Mouse (Mus musculus) liver, embryonic 11.5 days (tissue): ENCODE measurements around the gene Gm42906. TPM values are rescaled to one million over a fixed set of nuclear protein-coding genes. Genes with fewer than 3 reads are reported as not detected.
A peak's percentile ranks its signal among the peaks of the same experiment; 100 is the strongest.

Experiments used
- ATAC-seq: fragments of 200-750 bp; cut with Nextera tagmentation; replicated peaks from 2 replicates; pipeline ENCODE4 v1.8.0; 2017; ENCODE audit warnings: moderate number of reproducible peaks, mild to moderate bottlenecking, moderate TSS enrichment, moderate library complexity; ENCODE audit not compliant: low FRiP score
- DNase-seq: peaks from one replicate; pipeline ENCODE4 v3.0.0-alpha.2; 2017; ENCODE audit warnings: low spot score
- H3K27ac ChIP-seq: fragments of 300-500 bp; sonication (generic); 2 replicates; pipeline ENCODE4 v1.5.1; 2014; ENCODE audit warnings: mild to moderate bottlenecking, low read depth, low read length, control low read depth
- H3K27me3 ChIP-seq: fragments of 300-500 bp; sonication (generic); replicated peaks from 2 replicates; pipeline ENCODE4 v1.6.1; 2014; ENCODE audit warnings: low read length, mixed read lengths; ENCODE audit not compliant: control insufficient read depth, insufficient read depth
- H3K36me3 ChIP-seq: fragments of 300-500 bp; sonication (generic); 2 replicates; pipeline ENCODE4 v1.6.1; 2014; ENCODE audit warnings: mild to moderate bottlenecking, low read length, moderate library complexity, mixed read lengths; ENCODE audit not compliant: control insufficient read depth, insufficient read depth
- H3K4me1 ChIP-seq: fragments of 300-500 bp; sonication (generic); replicated peaks from 2 replicates; pipeline ENCODE4 v1.6.1; 2014; ENCODE audit warnings: low read length, mixed read lengths; ENCODE audit not compliant: control insufficient read depth, insufficient read depth
- H3K4me2 ChIP-seq: fragments of 300-500 bp; sonication (generic); 2 replicates; pipeline ENCODE4 v1.6.1; 2014; ENCODE audit warnings: mild to moderate bottlenecking, control low read depth, moderate library complexity
- H3K4me3 ChIP-seq: fragments of 300-500 bp; sonication (generic); 2 replicates; pipeline ENCODE4 v1.5.1; 2014; ENCODE audit warnings: low read depth, low read length, control low read depth
- H3K9ac ChIP-seq: fragments of 300-500 bp; sonication (generic); 2 replicates; pipeline ENCODE4 v1.6.1; 2014; ENCODE audit warnings: low read depth, low read length, control low read depth
- H3K9me3 ChIP-seq: fragments of 300-500 bp; sonication (generic); 2 replicates; pipeline ENCODE4 v1.6.1; 2016; ENCODE audit warnings: low read length, inconsistent platforms, mixed read lengths; ENCODE audit not compliant: control insufficient read depth
- WGBS: fragments of 180-500 bp; shearing (Covaris S2); extraction: QIAGEN DNeasy Blood & Tissue Kit; methylation state at CpG from one replicate; pipeline ENCODE4 v1.1.7; 2014; 5-methylcytosine and 5-hydroxymethylcytosine counted together
- polyA plus RNA-seq: library from polyadenylated mRNA; unstranded; fragments of >200 nt; fragmentation: Nextera tagmentation; extraction: Ambion mirVana; gene quantifications from 2 replicates; pipeline ENCODE4 v1.2.1, GENCODE M21; 2014

Gene Gm42906
- not detected in 2 replicates for polyA plus RNA-seq

DNA sequence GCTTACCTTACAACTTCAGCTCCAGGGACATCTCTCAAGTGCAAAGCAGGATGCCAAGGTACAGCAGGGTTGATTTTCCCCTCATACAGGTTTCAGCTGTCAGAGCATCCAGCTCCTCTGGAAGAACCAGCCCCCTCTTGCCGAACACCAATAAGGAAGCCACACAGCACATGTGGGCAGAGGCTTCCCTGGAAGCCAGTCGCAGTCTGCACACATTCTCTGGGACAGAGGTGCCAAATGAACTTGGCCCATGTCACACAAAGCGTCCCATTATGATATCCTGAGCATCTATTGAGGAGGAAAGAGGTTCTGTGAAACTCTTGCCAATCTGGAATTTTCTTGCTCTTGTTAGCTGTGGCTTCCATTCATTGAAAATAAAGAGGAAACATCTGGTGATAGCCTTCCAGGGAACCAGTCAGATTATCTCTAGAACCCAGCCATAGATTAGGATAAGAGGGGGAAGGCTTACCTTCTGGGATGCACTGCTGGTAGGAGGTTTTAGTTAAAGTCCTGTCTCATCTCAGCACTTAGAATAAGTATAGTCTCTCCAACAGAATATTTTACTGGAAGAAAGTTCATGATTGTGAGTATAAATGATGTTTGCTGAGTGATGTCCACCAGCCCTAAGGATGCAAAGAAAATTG is at the start of gene Gm42906:
Gene Gm42906, minus strand, starts transcription at position 51 of the 644 bp plus-strand sequence.
- no peak within 1 kb of the TSS for H3K27ac ChIP-seq
- no peaks in the 10 kb centered on the region for H3K27me3 ChIP-seq
- no peak within 1 kb of the TSS for H3K4me2 ChIP-seq
- no peak within 1 kb of the TSS for H3K9ac ChIP-seq
- ATAC-seq, result no peak
- WGBS, result 45% methylated on average over 3 of the region's 3 CpGs
- no peaks in the 10 kb centered on the region for H3K9me3 ChIP-seq
- no peaks in the 10 kb centered on the region for H3K4me1 ChIP-seq
- DNase-seq, result no peak
- no peak within 1 kb of the TSS for H3K4me3 ChIP-seq
- H3K36me3 ChIP-seq, result no peaks in the 10 kb centered on the region

DNA sequence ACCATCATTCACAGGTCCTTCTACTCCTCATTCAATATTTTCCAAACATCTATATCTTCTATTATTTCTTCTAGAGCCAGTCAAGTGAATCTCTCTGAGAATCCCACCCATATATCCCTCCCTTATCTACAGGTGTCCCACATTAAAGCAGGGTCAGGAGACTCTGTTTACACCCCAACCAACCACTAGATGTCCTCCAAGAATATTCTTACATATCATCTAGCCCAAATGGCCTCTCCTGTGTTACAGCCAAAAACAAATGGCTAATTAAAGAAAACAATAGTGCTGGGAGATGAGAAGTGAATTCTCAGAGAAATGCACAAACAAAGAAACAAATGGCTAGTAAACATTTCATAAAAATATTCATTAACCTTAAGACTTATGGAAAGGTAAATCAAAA is 17.7 kb upstream of the Gm42906 start:
- Histone ChIP-seq H3K9ac (no peak overlapping the region), H3K9me3 (no peaks in the 10 kb centered on the region), H3K36me3 (no peaks in the 10 kb centered on the region), H3K27ac (no peak overlapping the region), H3K4me3 (no peak overlapping the region), H3K4me1 (no peaks in the 10 kb centered on the region), H3K27me3 (no peaks in the 10 kb centered on the region), H3K4me2 (no peak overlapping the region)
- ATAC-seq, result no peak
- no peak for DNase-seq

DNA sequence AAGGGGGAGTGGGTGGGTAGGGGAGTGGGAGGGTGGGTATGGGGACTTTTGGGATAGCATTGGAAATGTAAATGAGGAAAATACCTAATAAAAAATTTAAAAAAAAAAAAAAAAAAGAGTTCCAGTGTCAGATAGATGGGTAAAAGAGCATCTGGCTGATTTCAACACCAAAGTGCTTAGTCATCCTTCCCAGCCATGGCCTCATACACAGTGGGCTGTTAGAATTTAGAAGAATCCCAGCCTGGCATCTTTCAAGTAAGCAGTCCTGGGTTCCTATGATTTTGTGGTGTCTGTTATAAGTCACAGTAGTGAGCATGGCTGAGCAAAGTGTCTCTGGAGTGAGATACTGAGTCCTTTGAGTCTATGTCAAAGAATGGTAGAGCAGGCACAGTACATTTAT is 7.1 kb upstream of the Gm42906 start:
- Histone ChIP-seq H3K27ac (no peak overlapping the region), H3K27me3 (no peaks in the 10 kb centered on the region), H3K9ac (no peak overlapping the region), H3K4me1 (no peaks in the 10 kb centered on the region), H3K4me2 (no peak overlapping the region), H3K4me3 (no peak overlapping the region), H3K9me3 (no peaks in the 10 kb centered on the region), H3K36me3 (no peaks in the 10 kb centered on the region)
- ATAC-seq (0 out of 2 replicates have a peak, but pooled peaks have one; percentile 38), DNase-seq (no peak)

DNA sequence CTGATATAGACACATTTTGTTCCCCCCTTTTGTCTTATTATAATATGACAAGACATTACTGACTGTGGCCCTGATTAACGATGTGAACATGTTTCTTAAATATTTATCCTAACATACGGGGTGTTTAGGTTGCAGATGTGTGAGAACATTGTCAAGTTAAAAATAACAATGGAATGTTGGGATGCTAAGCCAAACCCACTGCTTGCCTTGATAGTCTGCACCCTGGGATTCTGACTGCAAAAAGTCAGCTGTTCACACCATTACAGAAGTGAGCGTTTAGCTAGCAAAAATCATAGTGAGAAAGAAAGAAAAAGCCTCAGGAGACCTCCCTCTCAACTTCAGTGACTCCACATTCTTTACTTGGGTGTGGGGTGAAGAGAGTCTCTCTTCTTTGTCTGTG is 1.5 kb downstream of the Gm42906 start:
- H3K4me1 ChIP-seq, result no peaks in the 10 kb centered on the region
- WGBS, result 73% methylated on average over 3 of the region's 3 CpGs
- H3K27me3 ChIP-seq, result no peaks in the 10 kb centered on the region
- no peaks in the 10 kb centered on the region for H3K36me3 ChIP-seq
- H3K9ac ChIP-seq, result no peak overlapping the region
- ATAC-seq, result no peak
- H3K9me3 ChIP-seq, result no peaks in the 10 kb centered on the region
- H3K4me3 ChIP-seq, result no peak overlapping the region
- H3K4me2 ChIP-seq, result no peak overlapping the region
- DNase-seq, result no peak
- H3K27ac ChIP-seq, result no peak overlapping the region

DNA sequence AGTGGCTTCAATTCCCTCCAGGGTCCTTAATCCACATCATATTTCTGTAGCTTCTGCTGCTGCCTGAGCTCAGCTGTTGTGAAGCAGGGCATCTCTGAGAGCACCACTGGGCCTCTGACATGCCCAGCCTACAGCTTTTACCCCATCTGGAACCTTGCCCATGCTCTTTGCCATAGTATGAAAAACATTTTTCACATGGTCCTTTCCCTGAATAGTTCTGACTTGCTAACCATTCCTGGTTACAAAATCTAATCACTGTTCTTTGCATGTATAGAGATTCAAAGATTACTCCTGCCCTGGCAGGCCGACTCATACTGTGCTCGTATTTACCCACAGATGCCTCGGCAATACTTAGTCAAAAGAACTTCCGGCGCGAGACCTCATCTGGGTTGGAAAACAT is 5.3 kb downstream of the Gm42906 start:
- no peaks in the 10 kb centered on the region for H3K9me3 ChIP-seq
- no peak overlapping the region for H3K4me2 ChIP-seq
- H3K36me3 ChIP-seq, result no peaks in the 10 kb centered on the region
- ATAC-seq (no peak), DNase-seq (no peak)
- peaks cover 4% of the 10 kb centered on the region for H3K4me1 ChIP-seq
- 93% methylated on average over 6 of the region's 6 CpGs for WGBS
- no peak overlapping the region for H3K27ac ChIP-seq
- no peak overlapping the region for H3K4me3 ChIP-seq
- no peak overlapping the region for H3K9ac ChIP-seq
- no peaks in the 10 kb centered on the region for H3K27me3 ChIP-seq

DNA sequence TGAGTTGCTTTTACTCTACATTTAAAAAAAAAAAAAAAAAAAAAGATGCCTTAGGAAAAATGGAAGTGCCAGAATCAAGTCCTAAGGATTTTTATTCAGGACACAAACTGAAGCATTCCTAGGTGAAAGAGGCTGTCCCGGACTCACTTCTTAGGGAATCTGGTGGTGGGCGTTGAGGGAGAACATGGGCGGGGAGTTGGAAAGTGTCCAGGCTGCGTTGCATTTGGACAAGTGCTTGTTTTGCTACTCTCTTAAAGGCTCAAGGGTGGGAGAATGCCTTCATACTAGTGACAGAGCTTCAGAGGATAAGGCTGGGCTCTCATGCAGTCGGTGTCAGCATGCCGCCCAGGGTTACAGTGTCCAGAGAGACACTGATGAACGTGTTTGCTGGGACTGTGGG is 6.1 kb downstream of the Gm42906 start:
- no peak overlapping the region for H3K27ac ChIP-seq
- H3K4me1 ChIP-seq, result peaks cover 8% of the 10 kb centered on the region
- H3K36me3 ChIP-seq, result no peaks in the 10 kb centered on the region
- no peak overlapping the region for H3K9ac ChIP-seq
- H3K4me2 ChIP-seq, result no peak overlapping the region
- no peaks in the 10 kb centered on the region for H3K27me3 ChIP-seq
- 82% methylated on average over 7 of the region's 7 CpGs for WGBS
- H3K4me3 ChIP-seq, result no peak overlapping the region
- H3K9me3 ChIP-seq, result no peaks in the 10 kb centered on the region
- ATAC-seq (no peak), DNase-seq (no peak)

DNA sequence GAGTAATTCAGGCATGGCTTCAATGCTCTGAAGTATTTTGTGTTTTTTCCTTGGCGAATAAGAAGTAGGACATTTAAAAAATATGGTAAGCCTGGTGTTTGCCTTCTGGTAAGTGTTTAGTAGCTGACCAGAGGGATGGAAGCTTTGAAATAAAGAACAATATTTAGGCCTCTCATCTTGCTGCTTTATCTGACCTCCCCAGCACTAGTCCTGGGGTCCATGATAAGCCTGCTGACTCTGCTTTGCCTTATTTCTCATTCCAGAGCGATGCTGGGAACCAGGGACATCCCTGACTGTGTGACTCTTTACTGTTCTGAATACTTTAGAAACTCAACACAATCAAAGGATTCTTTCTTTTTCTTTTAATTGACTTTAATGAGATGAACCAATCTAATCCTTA is 9.4 kb downstream of the Gm42906 start:
- peaks cover 10% of the 10 kb centered on the region for H3K4me1 ChIP-seq
- DNase-seq (no peak), ATAC-seq (peak; percentile 88)
- H3K27me3 ChIP-seq, result no peaks in the 10 kb centered on the region
- H3K36me3 ChIP-seq, result no peaks in the 10 kb centered on the region
- H3K4me3 ChIP-seq, result no peak overlapping the region
- H3K27ac ChIP-seq, result no peak overlapping the region
- peak overlapping the region; percentile 37; the same call in 1 of the 2 replicates for H3K4me2 ChIP-seq
- H3K9ac ChIP-seq, result no peak overlapping the region
- WGBS, result 57% methylated on average over 2 of the region's 2 CpGs
- no peaks in the 10 kb centered on the region for H3K9me3 ChIP-seq

DNA sequence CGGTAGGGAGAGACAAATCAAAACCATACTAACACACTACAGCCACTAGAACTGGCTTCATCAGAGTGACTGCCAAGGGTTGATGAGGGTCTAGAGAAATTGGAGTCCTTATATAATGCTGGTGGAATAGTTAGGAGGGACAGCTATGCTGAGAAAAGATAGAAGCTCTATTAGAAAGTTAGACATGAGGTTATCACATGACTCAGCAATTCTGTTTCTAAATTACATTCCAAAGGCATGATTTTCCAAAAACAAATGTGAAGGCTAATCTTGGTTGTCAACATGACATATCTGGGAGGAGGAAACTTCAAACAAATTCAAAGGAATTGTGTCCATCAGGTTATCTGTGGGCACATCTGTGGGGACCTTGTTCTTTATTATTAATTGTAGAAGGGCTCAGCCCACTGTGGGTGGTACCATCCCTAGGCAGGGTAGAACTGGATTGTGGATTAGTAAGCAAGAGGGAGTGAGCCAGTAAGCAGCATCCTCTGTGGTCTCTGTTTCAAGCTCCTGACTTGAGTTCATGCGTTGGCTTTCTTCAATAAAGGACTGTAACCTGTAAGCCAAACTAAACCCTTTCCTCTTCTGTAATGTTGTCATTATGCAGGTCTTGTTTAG is 10.4 kb downstream of the Gm42906 start:
- Histone ChIP-seq H3K4me3 (no peak overlapping the region), H3K9ac (no peak overlapping the region), H3K4me2 (no peak overlapping the region), H3K4me1 (peaks cover 20% of the 10 kb centered on the region), H3K27ac (peak overlapping the region; percentile 26; the same call in 1 of the 2 replicates), H3K36me3 (no peaks in the 10 kb centered on the region), H3K27me3 (no peaks in the 10 kb centered on the region), H3K9me3 (no peaks in the 10 kb centered on the region)
- 66% methylated on average over 2 of the region's 2 CpGs for WGBS
- ATAC-seq (no peak), DNase-seq (no peak)

DNA sequence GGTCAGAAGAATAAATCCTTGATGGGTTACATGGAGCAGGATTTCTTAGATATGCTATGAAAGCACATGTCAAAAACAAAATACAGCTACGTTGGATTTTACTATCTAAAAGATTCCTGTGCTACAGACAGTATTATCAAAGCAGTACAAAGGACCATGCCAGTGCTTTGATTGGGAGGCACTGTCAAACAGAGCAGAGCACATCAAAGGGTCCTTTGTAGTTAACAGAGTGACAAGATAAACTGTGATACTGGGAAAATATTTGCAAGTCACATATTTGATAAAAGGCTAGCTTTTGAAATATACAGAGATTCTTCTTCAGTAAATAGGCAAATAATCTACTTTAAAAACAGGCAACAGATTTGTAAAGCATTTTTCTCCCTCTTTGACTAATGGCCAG is 11.0 kb downstream of the Gm42906 start:
- Histone ChIP-seq H3K36me3 (no peaks in the 10 kb centered on the region), H3K27me3 (no peaks in the 10 kb centered on the region), H3K9ac (no peak overlapping the region), H3K4me2 (no peak overlapping the region), H3K4me1 (peaks cover 21% of the 10 kb centered on the region), H3K4me3 (no peak overlapping the region), H3K9me3 (no peaks in the 10 kb centered on the region), H3K27ac (no peak overlapping the region)
- no peak for ATAC-seq
- DNase-seq, result no peak
- 3% methylated on average over 1 of the region's 1 CpGs for WGBS
